Mouse (Mus musculus): ENCODE data around the gene Ssbp3.

- TF ChIP-seq CTCF (IDR thresholded peaks at IDR 0.05; ENCODE audit: insufficient read depth, low read length) = no peak
- no peak for TF ChIP-seq POLR2A (IDR thresholded peaks at IDR 0.05; ENCODE audit: borderline replicate concordance, extremely low read depth, low read depth, low read length)
These were observed 134.7 kb downstream of the Ssbp3 start for GRCm38 (mm10) chr4:107045188-107045587.

All from lung, adult 2 months (tissue).